Mouse (Mus musculus): ENCODE data around the gene AI413582. TPM values are rescaled to one million over a fixed set of nuclear protein-coding genes. Genes with fewer than 3 reads are reported as not detected.

Gene AI413582
- not detected for polyA plus RNA-seq (2014; fragmentation: Illumina TruSeq; extraction: RNeasy Lipid Tissue Mini Kit (QIAGEN cat#74804); ENCODE audit: low read depth, low replicate concordance)

GRCm38 (mm10) chr17:27565163-27565941, at the start of gene AI413582:
Gene AI413582, minus strand, starts transcription at chr17:27565756.

GRCm38 (mm10) chr17:27556315-27557011, 9.1 kb downstream of the AI413582 start, which contains the start of gene Hmga1:
Gene Hmga1, plus strand, starts transcription at chr17:27556497.

GRCm38 (mm10) chr17:27521303-27521702, 44.3 kb downstream of the AI413582 start, which contains the start of gene Grm4:
Gene Grm4, minus strand, starts transcription at chr17:27521403.

Other genes with a start within 250 kb of the AI413582 start
- gene Grm4, start 44.4 kb downstream of the AI413582 start, polyA plus RNA-seq (2014; fragmentation: Illumina TruSeq; extraction: RNeasy Lipid Tissue Mini Kit (QIAGEN cat#74804); ENCODE audit: low read depth, low replicate concordance), result not detected
- gene Hmga1, start 9.3 kb downstream of the AI413582 start, polyA plus RNA-seq (2014; fragmentation: Illumina TruSeq; extraction: RNeasy Lipid Tissue Mini Kit (QIAGEN cat#74804); ENCODE audit: low read depth, low replicate concordance), result 17.8 TPM
- 17.9 TPM for gene Nudt3, start 57.7 kb upstream of the AI413582 start, polyA plus RNA-seq (2014; fragmentation: Illumina TruSeq; extraction: RNeasy Lipid Tissue Mini Kit (QIAGEN cat#74804); ENCODE audit: low read depth, low replicate concordance)
- not detected for gene RPS10-NUDT3, start 69.5 kb upstream of the AI413582 start, polyA plus RNA-seq (2014; fragmentation: Illumina TruSeq; extraction: RNeasy Lipid Tissue Mini Kit (QIAGEN cat#74804); ENCODE audit: low read depth, low replicate concordance)
- 46.2 TPM for gene Rps10, start 70.9 kb upstream of the AI413582 start, polyA plus RNA-seq (2014; fragmentation: Illumina TruSeq; extraction: RNeasy Lipid Tissue Mini Kit (QIAGEN cat#74804); ENCODE audit: low read depth, low replicate concordance)
- 0.57 TPM for gene Pacsin1, start 89.8 kb upstream of the AI413582 start, polyA plus RNA-seq (2014; fragmentation: Illumina TruSeq; extraction: RNeasy Lipid Tissue Mini Kit (QIAGEN cat#74804); ENCODE audit: low read depth, low replicate concordance)
- gene Spdef, start 163.2 kb upstream of the AI413582 start, polyA plus RNA-seq (2014; fragmentation: Illumina TruSeq; extraction: RNeasy Lipid Tissue Mini Kit (QIAGEN cat#74804); ENCODE audit: low read depth, low replicate concordance), result 3.0 TPM

Data from sigmoid colon, adult 10 weeks (tissue).